Mouse (Mus musculus) lung, postnatal 0 days (tissue): ENCODE data around the gene Tmem115.

ENCODE experiments used
- CTCF ChIP-seq: IDR thresholded peaks from 2 replicates; pipeline ENCODE4 v1.5.1; 2016; ENCODE audit warnings: antibody characterized with exemption, mild to moderate bottlenecking
- EP300 ChIP-seq: IDR thresholded peaks from 2 replicates; pipeline ENCODE4 v1.6.1; 2016; ENCODE audit warnings: antibody characterized with exemption, mild to moderate bottlenecking, control low read depth

DNA sequence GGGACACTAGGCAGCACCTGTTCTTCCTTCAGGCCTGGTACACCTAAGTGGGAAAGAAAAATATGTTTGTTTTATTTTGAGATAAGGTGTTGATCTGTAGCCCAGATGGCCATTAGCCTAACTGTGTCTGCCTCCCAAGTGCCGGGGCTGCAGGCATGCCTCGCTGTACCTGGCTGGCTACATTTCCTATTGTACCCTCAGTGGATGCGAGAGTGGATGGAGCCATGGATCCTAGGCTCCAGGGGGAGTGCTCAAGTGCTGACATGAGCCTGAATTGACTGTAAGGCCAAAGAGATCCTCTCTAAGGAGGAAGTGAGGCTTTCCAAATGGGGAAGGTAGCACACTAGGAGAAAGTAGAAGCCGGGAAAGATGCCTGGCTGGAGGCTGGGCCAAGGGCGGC, 14.2 kb downstream of the Tmem115 start:
- no peak for TF ChIP-seq CTCF
- TF ChIP-seq EP300, result no peak
